Mouse (Mus musculus): ENCODE measurements around the gene Adamtsl1.

DNA sequence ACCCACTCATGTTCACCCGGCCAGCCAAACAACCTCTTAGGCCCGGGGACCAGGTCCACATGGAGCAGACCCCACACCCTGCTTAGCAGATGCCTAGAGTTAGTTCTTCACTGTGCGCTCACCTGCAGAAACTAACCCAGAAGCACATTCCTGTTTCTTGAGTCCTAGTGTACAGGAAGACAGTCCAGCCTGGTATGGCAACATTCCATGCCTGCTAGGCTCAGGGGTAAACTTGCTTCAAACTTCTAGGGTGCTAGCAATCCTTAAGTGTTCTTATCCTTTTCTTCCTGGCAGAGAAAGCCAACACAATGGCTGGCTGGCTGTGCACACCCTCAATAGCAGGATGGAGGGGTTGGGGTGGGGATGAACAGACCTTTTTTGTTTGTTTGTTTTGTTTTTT, 897.0 kb downstream of the Adamtsl1 start:
- TF ChIP-seq CTCF (IDR thresholded peaks at IDR 0.05; ENCODE audit: low read depth, low read length) (no peak), GATA1 (IDR thresholded peaks at IDR 0.05; ENCODE audit: borderline replicate concordance, low read length) (no peak), TAL1 (conservative IDR thresholded peaks at IDR 0.05; ENCODE audit: low read depth, low read length) (no peak)

All from G1E (cell line).